Mouse (Mus musculus) testis, adult 2 months (tissue): ENCODE data around the gene Diras1. TPM values are rescaled to one million over a fixed set of nuclear protein-coding genes. Genes with fewer than 3 reads are reported as not detected.
A peak's percentile ranks its signal among the peaks of the same experiment; 100 is the strongest.
"Not testable (repeated sequence)": the region's sequence is repeated elsewhere in the genome, so short reads cannot be mapped to it uniquely, and the experiment has no call there.

Experiments used
- H3K27ac ChIP-seq: fragments of 200-500 bp; 2 replicates; pipeline ENCODE4 v1.5.1; 2012; ENCODE audit warnings: low read depth, low read length; ENCODE audit not compliant: control insufficient read depth, insufficient read depth
- H3K27me3 ChIP-seq: fragments of 200-500 bp; 2 replicates; pipeline ENCODE4 v1.6.1; 2012; ENCODE audit warnings: mild to moderate bottlenecking, low read length, moderate library complexity; ENCODE audit not compliant: control insufficient read depth, insufficient read depth
- H3K36me3 ChIP-seq: fragments of 200-500 bp; 2 replicates; pipeline ENCODE4 v1.6.1; 2012; ENCODE audit warnings: mild to moderate bottlenecking, low read length; ENCODE audit not compliant: control insufficient read depth, insufficient read depth
- H3K4me1 ChIP-seq: fragments of 200-500 bp; 2 replicates; pipeline ENCODE4 v1.6.1; 2012; ENCODE audit warnings: low read length; ENCODE audit not compliant: control insufficient read depth, insufficient read depth
- H3K4me3 ChIP-seq: fragments of 200-500 bp; 2 replicates; pipeline ENCODE4 v1.5.1; 2012; ENCODE audit warnings: low read depth, mild to moderate bottlenecking, low read length, moderate library complexity, mixed read lengths; ENCODE audit not compliant: control insufficient read depth
- CTCF ChIP-seq: fragments of 200-500 bp; IDR thresholded peaks from 2 replicates; pipeline ENCODE4 v1.5.1; 2012; ENCODE audit warnings: low read depth, mild to moderate bottlenecking, inconsistent platforms, low read length, moderate library complexity; ENCODE audit not compliant: control insufficient read depth, insufficient read depth, insufficient replicate concordance
- POLR2A ChIP-seq: fragments of 200-500 bp; IDR thresholded peaks from 2 replicates; pipeline ENCODE4 v1.6.1; 2012; ENCODE audit warnings: low read depth, mild to moderate bottlenecking, inconsistent platforms, low read length, moderate library complexity; ENCODE audit not compliant: control insufficient read depth
- polyA plus RNA-seq: library from polyadenylated mRNA; depleted of rRNA; stranded (reverse); fragments of >200 nt; gene quantifications from 2 replicates; pipeline ENCODE4 v1.2.3, GENCODE M21; 2012

The Diras1 gene
- polyA plus RNA-seq, 1 experiment, result 1.4 TPM

DNA sequence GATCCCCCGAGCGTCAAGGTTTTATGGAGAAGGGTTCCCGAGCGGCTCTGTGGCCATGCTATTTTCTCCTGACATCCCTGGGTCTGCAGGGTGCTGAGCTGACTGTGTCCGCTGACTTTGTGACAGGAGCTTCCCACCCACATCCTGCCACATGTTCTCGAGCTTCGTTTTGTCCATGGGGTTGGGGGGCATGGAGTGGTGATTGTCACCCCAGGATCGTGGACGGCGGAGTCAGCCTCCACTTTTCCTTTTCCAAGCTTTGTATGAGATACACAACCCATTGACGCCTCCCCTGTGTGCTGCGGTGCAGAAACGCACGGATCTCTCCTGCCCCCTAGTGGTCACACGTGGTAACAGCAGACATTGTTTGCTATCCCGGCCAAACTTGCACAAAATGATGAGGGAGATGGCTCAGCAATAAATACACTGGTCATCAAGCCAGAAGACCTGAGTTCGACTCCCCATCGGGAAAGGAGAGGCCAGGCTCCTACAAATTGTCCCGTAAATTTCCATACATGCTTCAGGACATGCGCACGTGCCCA is 30.3 kb downstream of the Diras1 start:
- Histone ChIP-seq H3K36me3 (no peaks in the 10 kb centered on the region), H3K27me3 (no peaks in the 10 kb centered on the region), H3K4me3 (no peak overlapping the region)

DNA sequence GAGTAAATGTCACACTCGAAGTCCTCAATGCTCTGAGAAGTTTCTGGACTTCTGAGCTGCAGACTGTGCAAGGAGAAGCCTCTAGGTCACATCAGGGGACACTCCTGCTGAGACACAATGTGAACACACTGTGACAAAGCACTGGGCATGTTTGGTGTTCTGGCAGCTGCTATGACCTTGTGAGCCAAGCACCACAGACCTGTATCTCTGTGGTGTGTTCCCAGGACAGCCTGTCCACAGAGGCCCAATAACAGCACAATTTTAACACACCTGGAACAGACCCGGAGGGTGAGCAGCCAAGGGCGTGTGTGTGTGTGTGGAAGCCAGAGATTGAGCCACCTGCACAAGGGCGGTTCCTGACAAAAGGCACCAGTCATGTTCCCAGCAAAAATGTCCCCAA is 30.8 kb downstream of the Diras1 start:
- Histone ChIP-seq H3K27ac (no peak overlapping the region), H3K36me3 (no peaks in the 10 kb centered on the region), H3K27me3 (no peaks in the 10 kb centered on the region), H3K4me3 (no peak overlapping the region), H3K4me1 (peaks cover 13% of the 10 kb centered on the region)
- TF ChIP-seq CTCF (no peak), POLR2A (no peak)

More for the DNA sequence above, 30.3 kb downstream of the Diras1 start:
- Histone ChIP-seq H3K27ac (no peak overlapping the region), H3K4me1 (peaks cover 18% of the 10 kb centered on the region)
- TF ChIP-seq POLR2A, result no peak
- TF ChIP-seq CTCF, result peak; percentile 100

DNA sequence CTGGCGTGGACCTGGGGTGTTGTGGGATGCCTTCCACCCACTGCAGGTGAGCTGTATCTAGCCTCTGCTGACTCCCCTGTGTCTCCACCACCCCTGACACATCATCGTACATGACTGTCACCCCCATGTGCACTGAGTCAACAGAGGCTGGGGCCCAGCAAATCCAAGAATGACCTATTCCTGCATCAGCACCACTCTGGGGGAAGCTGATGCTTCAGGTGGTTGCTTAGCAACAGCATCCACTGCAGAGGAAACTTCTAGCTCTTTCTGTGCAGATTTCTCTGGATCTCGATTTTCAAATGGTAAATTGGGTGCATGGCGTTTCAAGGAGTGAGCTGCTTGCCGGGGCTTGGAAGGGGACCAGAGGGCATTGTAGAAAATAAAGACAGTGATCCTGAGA is 32.2 kb downstream of the Diras1 start:
- H3K27ac ChIP-seq, result no peak overlapping the region
- no peaks in the 10 kb centered on the region for H3K36me3 ChIP-seq
- no peaks in the 10 kb centered on the region for H3K27me3 ChIP-seq
- peaks cover 4% of the 10 kb centered on the region; the same call in 1 of the 2 replicates for H3K4me1 ChIP-seq
- H3K4me3 ChIP-seq, result no peak overlapping the region
- TF ChIP-seq CTCF (no peak), POLR2A (no peak)

DNA sequence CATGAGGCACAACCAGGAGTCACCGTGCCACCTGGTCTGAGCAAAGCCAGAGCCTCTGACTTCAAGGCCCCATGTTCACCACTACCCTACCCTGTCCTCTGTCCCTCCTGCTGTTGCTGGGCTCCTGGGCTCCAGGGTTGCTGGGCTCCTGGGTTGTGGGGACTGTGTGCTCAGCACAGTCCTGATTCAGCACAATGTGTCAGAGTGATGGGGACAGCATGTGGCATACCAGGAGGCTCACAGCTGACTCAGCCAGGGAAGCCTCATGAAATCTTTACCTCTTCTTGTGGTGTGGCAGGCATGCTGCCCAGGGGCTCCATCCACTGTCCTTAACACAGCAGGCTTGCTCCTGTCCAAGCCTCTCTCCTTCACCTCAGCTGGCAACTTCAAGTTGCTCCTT is 33.5 kb downstream of the Diras1 start:
- H3K27me3 ChIP-seq, result no peaks in the 10 kb centered on the region

DNA sequence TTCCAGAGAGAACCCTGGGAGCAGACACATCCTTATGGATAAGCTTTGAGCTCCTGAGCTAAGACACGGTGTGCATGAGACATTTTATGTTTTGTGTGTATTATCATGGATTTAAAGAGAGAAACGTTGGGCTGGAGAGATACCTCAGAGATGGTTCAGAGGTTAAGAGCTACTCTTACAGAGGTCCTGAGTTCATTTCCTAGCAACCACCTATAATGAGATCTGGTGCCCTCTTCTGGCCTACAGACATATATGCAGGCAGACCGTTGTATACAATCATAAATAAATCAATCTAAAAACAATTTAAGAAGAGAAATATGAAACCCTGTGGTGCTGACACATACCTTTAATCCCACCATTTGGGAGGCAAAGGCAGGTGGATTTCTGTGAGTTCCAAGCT is 34.5 kb downstream of the Diras1 start:
- no peak overlapping the region for H3K27ac ChIP-seq
- TF ChIP-seq CTCF, result no peak
- no peak for TF ChIP-seq POLR2A
- no peaks in the 10 kb centered on the region for H3K36me3 ChIP-seq
- peaks cover 4% of the 10 kb centered on the region; the same call in 1 of the 2 replicates for H3K4me1 ChIP-seq
- no peaks in the 10 kb centered on the region for H3K27me3 ChIP-seq
- H3K4me3 ChIP-seq, result no peak overlapping the region

More for the DNA sequence above, 33.5 kb downstream of the Diras1 start:
- no peak overlapping the region for H3K4me3 ChIP-seq
- peaks cover 4% of the 10 kb centered on the region; the same call in 1 of the 2 replicates for H3K4me1 ChIP-seq
- no peak for TF ChIP-seq CTCF
- no peak for TF ChIP-seq POLR2A
- H3K27ac ChIP-seq, result no peak overlapping the region
- H3K36me3 ChIP-seq, result no peaks in the 10 kb centered on the region

DNA sequence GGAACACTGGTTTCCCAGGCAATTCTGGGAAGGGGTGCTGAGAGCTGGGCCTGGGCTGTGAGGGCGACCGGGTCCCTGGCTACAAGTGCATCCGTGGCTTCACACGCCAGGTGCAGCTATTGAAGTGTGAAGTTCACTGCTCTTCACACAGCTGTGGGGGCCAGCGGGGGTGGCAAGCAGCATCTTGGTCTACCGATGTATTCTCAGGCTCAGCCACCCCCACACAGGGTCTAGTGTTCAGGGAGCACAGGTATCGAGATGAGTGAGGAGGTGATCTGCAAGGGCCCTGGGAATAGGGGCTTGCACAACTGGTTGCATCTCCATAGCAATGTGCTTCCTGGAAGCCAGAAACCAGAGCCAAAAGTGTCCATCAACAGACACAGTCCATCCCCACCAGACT is 35.1 kb downstream of the Diras1 start:
- TF ChIP-seq CTCF (no peak), POLR2A (no peak)
- Histone ChIP-seq H3K27ac (no peak overlapping the region), H3K27me3 (no peaks in the 10 kb centered on the region)

DNA sequence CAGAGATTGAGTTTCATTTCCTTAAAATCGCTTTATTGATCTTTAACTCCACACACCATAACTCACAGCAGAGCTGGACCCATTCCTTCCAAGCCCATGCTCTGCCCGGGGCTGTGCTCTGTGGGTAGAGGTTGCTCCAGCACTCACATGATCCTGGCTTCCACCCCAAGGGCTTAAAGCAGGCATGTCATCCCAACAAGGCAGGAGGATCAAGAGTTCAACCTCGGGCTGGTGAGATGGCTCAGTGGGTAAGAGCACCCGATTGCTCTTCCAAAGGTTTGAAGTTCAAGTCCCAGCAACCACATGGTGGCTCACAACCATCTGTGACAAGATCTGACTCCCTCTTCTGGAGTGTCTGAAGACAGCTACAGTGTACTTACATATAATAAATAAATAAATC is 35.6 kb downstream of the Diras1 start:
- not testable (repeated sequence) for H3K4me3 ChIP-seq, H3K4me1 ChIP-seq, H3K27me3 ChIP-seq, H3K36me3 ChIP-seq, H3K27ac ChIP-seq

More for the DNA sequence above, 35.1 kb downstream of the Diras1 start:
- no peak overlapping the region for H3K4me3 ChIP-seq
- peaks cover 8% of the 10 kb centered on the region for H3K4me1 ChIP-seq
- no peaks in the 10 kb centered on the region for H3K36me3 ChIP-seq

DNA sequence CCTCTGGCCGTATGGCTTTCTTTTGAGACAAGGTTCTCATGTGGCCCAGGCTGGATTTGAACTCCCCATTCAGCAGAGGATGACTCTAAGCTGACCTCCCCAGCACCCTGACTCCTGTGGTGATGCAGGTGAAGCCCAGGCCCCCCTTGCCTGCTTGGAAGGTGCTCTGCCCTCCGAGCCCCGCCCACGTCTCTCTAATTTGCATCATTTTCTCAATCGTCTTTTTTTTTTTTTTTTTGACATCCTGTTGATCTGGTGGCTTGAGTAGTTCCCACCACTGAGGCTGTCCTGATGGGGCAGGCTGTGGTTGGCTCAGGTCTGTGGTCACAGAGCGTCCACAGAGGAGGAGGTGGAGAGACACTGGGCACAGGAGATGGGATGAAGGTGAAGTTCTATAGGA is 36.0 kb downstream of the Diras1 start:
- TF ChIP-seq CTCF (no peak), POLR2A (no peak)
- Histone ChIP-seq H3K4me3 (no peak overlapping the region), H3K27ac (no peak overlapping the region), H3K4me1 (peaks cover 8% of the 10 kb centered on the region), H3K27me3 (no peaks in the 10 kb centered on the region), H3K36me3 (no peaks in the 10 kb centered on the region)
